Comparison of ENCODE assay signal across 10 mouse cellular contexts in genomic region chr11:117418939-117419338, GRCm38 (mm10).
DNase-seq lines count a peak whose midpoint lies in the region; ATAC-seq and TF ChIP-seq lines count a peak whose summit lies in the region.
"Had no signal": no experiment of that assay in that cellular context is flagged by ENCODE, and none has a peak within 500 bp of the region (broad histone marks: within the 10 kb centered on the region; RNA-seq: fewer than 3 reads in every experiment).

No protein-coding gene starts in this region.

- peak overlapping the region; percentile 82 for H3K27ac ChIP-seq in embryonic facial prominence, embryonic 10.5 days (replicated peaks)
- peak overlapping the region; percentile 74 for H3K27ac ChIP-seq in heart, adult 2 months
- peak overlapping the region; percentile 75 for H3K27ac ChIP-seq in limb, embryonic 10.5 days
- no peak overlapping the region for H3K27ac ChIP-seq in intestine, postnatal 0 days (ENCODE audit: low read depth, low read length)
- H3K27ac ChIP-seq: liver, embryonic 14.5 days had no signal

- no peak overlapping the region for H3K4me2 ChIP-seq in intestine, postnatal 0 days (replicated peaks; ENCODE audit: low read depth)

- 35% methylated on average over 3 of the region's 3 CpGs for WGBS in embryonic facial prominence, embryonic 10.5 days
- 29% methylated on average over 3 of the region's 3 CpGs for WGBS in heart, adult 2 months
- 24% methylated on average over 3 of the region's 3 CpGs for WGBS in limb, embryonic 10.5 days
- 74% methylated on average over 3 of the region's 3 CpGs for WGBS in intestine, postnatal 0 days

- no peak overlapping the region for H3K9ac ChIP-seq in heart, adult 2 months (ENCODE audit: low read depth, low read length)
- no peak overlapping the region for H3K9ac ChIP-seq in intestine, postnatal 0 days (ENCODE audit: low read depth, low read length)
- H3K9ac ChIP-seq: liver, embryonic 14.5 days had no signal

- no peak for TF ChIP-seq CTCF in heart, adult 2 months (IDR thresholded peaks at IDR 0.05)
- TF ChIP-seq CTCF in intestine, postnatal 0 days (IDR thresholded peaks at IDR 0.05; ENCODE audit: low read depth) = no peak

- no peak for ATAC-seq in intestine, postnatal 0 days
- no peak for ATAC-seq in granulocyte monocyte progenitor cell, adult 5-6 weeks (replicated peaks; ENCODE audit: poor library complexity, severe bottlenecking)

- H3K36me3 ChIP-seq in embryonic facial prominence, embryonic 10.5 days (replicated peaks) = no peaks in the 10 kb centered on the region
- H3K36me3 ChIP-seq in heart, adult 2 months (ENCODE audit: control insufficient read depth, insufficient read depth, low read length) = no peaks in the 10 kb centered on the region
- no peaks in the 10 kb centered on the region for H3K36me3 ChIP-seq in limb, embryonic 10.5 days
- H3K36me3 ChIP-seq in intestine, postnatal 0 days (ENCODE audit: control insufficient read depth, insufficient read depth) = no peaks in the 10 kb centered on the region

- 0 out of 2 replicates have a peak, but pooled peaks cover 2% of the 10 kb centered on the region for H3K9me3 ChIP-seq in embryonic facial prominence, embryonic 10.5 days
- no peaks in the 10 kb centered on the region for H3K9me3 ChIP-seq in limb, embryonic 10.5 days (replicated peaks)
- no peaks in the 10 kb centered on the region for H3K9me3 ChIP-seq in intestine, postnatal 0 days (ENCODE audit: control insufficient read depth)

- H3K4me3 ChIP-seq in embryonic facial prominence, embryonic 10.5 days = no peak overlapping the region
- no peak overlapping the region for H3K4me3 ChIP-seq in heart, adult 2 months
- peak overlapping the region; percentile 1; the same call in 1 of the 2 replicates for H3K4me3 ChIP-seq in limb, embryonic 10.5 days
- no peak overlapping the region for H3K4me3 ChIP-seq in intestine, postnatal 0 days (ENCODE audit: low read depth, low read length)

- peaks cover 44% of the 10 kb centered on the region for H3K27me3 ChIP-seq in embryonic facial prominence, embryonic 10.5 days (replicated peaks; ENCODE audit: low read depth, poor library complexity, severe bottlenecking)
- no peaks in the 10 kb centered on the region for H3K27me3 ChIP-seq in heart, adult 2 months (ENCODE audit: control insufficient read depth, insufficient read depth, low read length)
- H3K27me3 ChIP-seq in limb, embryonic 10.5 days (ENCODE audit: low read depth, poor library complexity, severe bottlenecking) = peaks cover 63% of the 10 kb centered on the region
- H3K27me3 ChIP-seq in intestine, postnatal 0 days (replicated peaks; ENCODE audit: control insufficient read depth, insufficient read depth, low read length) = peaks cover 14% of the 10 kb centered on the region

- H3K79me2 ChIP-seq in heart, adult 2 months (replicated peaks; ENCODE audit: control insufficient read depth, insufficient read depth, low read length) = no peaks in the 10 kb centered on the region

- DNase-seq in NIH3T3 (ENCODE audit: low read depth) = peak; percentile 27
- peak; percentile 72 for DNase-seq in embryonic facial prominence, embryonic 10.5 days (ENCODE audit: low spot score)
- DNase-seq in heart, adult 2 months = peak; percentile 74 to 84
- DNase-seq in limb, embryonic 10.5 days (ENCODE audit: low spot score) = peak; percentile 56
- DNase-seq in layer of hippocampus, postnatal 36 days = no peak
- DNase-seq: cerebellum, adult 2 months; kidney, adult 8-10 months had no signal

- intact Hi-C loops in heart, adult 2 months (cut with DNase I) = no loop called here

- peak; percentile 98 for TF ChIP-seq EP300 in heart, adult 2 months (IDR thresholded peaks at IDR 0.05; ENCODE audit: insufficient read depth, low read depth, low read length)

- no peak for TF ChIP-seq POLR2A in heart, adult 2 months (IDR thresholded peaks at IDR 0.05; ENCODE audit: insufficient read depth, low read depth, low read length)

- H3K4me1 ChIP-seq in embryonic facial prominence, embryonic 10.5 days = peaks cover 64% of the 10 kb centered on the region
- H3K4me1 ChIP-seq in heart, adult 2 months (ENCODE audit: control insufficient read depth, insufficient read depth, low read length) = peaks cover 11% of the 10 kb centered on the region
- peaks cover 57% of the 10 kb centered on the region for H3K4me1 ChIP-seq in limb, embryonic 10.5 days
- peaks cover 3% of the 10 kb centered on the region; the same call in 1 of the 2 replicates for H3K4me1 ChIP-seq in intestine, postnatal 0 days (replicated peaks; ENCODE audit: control insufficient read depth, insufficient read depth, low read length)

Comparison
In these comparisons a context has a peak if more than half of its experiments do, and no peak if none do; other contexts are left out.
1. DNase-seq: peak in NIH3T3 (single experiment), embryonic facial prominence, embryonic 10.5 days (single experiment), heart, adult 2 months (2 of 2) and limb, embryonic 10.5 days (single experiment); none in layer of hippocampus, postnatal 36 days (0 of 2).